Mouse (Mus musculus): ENCODE data around the gene Kcnk16. TPM values are rescaled to one million over a fixed set of nuclear protein-coding genes. Genes with fewer than 3 reads are reported as not detected.

The Kcnk16 gene
- polyA plus RNA-seq, 1 experiment from 2014 or later = not detected

DNA sequence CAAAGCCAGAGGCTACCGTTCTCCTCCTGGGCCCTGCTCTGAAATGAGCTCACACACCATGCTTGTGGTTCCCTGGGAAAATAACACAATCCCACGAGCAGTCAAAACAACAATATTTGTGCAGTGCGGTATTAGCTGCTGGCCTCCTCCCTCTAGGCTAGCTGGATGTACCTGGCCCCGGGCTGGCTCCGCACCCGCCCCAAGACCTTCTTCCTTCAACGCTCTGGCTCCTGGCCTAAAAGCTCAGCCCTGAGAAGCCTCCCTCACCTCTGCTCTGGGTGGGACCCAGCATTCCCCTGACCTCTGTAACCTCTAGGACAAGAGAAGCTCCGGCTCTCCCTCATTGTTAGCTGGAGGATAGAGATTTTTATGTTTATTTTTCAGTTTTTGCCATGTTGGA is 26.5 kb downstream of the Kcnk16 start:
- no peaks in the 10 kb centered on the region for H3K4me1 ChIP-seq (ENCODE audit: insufficient read depth, low read depth, low read length)
- TF ChIP-seq EP300 (IDR thresholded peaks at IDR 0.05) (no peak), CTCF (IDR thresholded peaks at IDR 0.05) (no peak)
- H3K4me2 ChIP-seq (replicated peaks; ENCODE audit: low read depth, low read length) = no peak overlapping the region
- H3K27ac ChIP-seq (ENCODE audit: low read length) = no peak overlapping the region
- ATAC-seq = no peak
- H3K36me3 ChIP-seq (ENCODE audit: insufficient read depth, low read length) = no peaks in the 10 kb centered on the region
- H3K9me3 ChIP-seq (ENCODE audit: low read length) = no peaks in the 10 kb centered on the region
- H3K4me3 ChIP-seq (ENCODE audit: low read depth, low read length) = no peak overlapping the region
- no peak overlapping the region for H3K9ac ChIP-seq (replicated peaks; ENCODE audit: low read depth)
- 74% methylated on average over 8 of the region's 8 CpGs for WGBS
- DNase-seq (ENCODE audit: low spot score) = no peak
- H3K27me3 ChIP-seq (replicated peaks; ENCODE audit: insufficient read depth, low read length) = no peaks in the 10 kb centered on the region

DNA sequence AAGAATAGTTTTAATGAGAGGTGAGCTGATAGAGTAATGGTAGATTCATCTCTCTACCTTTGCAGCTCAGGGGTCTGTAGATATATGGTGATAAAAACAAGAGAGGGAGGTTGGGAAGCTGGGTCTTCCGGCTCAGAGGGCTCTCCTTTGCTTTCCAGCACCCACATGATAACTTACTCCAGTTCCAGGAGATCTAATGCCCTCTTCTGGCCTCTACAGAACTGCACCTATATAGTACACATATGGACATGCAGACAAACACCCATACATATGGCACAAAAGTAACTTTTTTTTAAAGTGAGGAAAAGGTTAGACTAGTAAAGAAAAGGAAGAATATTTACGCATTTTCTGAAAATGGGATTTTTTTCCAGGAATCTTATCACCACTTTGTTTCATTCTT is 34.6 kb downstream of the Kcnk16 start:
- WGBS = 98% methylated on average over 2 of the region's 2 CpGs
- Histone ChIP-seq H3K9ac (replicated peaks; ENCODE audit: low read depth) (no peak overlapping the region), H3K4me2 (replicated peaks; ENCODE audit: low read depth, low read length) (no peak overlapping the region), H3K9me3 (ENCODE audit: low read length) (no peaks in the 10 kb centered on the region), H3K36me3 (ENCODE audit: insufficient read depth, low read length) (no peaks in the 10 kb centered on the region), H3K4me1 (ENCODE audit: insufficient read depth, low read depth, low read length) (no peaks in the 10 kb centered on the region), H3K4me3 (ENCODE audit: low read depth, low read length) (no peak overlapping the region), H3K27ac (ENCODE audit: low read length) (peak overlapping the region; percentile 85; the same call in 1 of the 2 replicates), H3K27me3 (replicated peaks; ENCODE audit: insufficient read depth, low read length) (no peaks in the 10 kb centered on the region)
- ATAC-seq = no peak
- no peak for DNase-seq (ENCODE audit: low spot score)
- TF ChIP-seq EP300 (IDR thresholded peaks at IDR 0.05) (no peak), CTCF (IDR thresholded peaks at IDR 0.05) (no peak)

DNA sequence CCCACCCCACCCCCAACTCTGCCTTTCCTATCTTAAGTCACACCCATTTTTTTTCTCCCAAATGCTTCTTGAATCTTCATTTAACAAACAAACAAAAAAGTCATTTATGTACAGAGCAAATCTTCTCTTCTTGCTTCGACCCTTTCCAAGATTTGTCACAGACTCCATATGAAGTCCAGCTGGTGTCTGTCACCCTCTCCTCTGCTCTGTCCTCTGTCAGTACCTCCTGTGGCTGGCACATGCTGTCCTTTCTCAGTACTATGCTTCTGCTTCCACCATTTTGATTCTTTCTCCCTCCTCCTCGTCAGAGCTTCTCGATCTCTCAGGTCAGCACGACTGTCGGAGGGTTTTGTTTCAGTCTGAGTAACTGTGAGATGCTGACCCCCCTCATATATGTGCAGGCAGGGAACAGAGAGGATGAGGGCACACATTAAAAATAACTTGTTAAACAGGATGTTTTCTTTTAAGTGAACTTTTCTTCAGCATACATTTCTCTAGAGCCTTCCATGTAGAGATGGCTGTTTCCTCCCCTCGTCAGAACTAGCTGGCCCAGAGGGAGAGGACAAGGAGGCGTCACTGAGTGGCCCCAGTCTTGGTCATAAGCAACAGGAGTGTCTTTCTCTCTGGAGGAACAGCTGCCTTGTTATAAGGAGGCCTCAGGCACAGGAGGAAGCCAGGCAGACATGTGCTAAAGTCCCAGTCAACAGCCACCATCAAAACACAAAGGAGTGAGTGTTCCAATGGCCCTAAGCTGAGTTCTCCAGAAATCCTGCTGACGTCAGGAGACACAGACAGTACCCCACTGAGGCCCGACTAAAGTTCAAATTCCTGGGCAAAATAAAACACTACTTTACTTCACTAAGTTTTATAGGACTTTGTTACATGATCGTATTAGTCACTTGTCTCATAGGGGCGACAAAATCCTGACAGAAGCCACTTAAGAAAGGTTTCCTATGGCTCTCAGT is 35.7 kb downstream of the Kcnk16 start:
- DNase-seq (ENCODE audit: low spot score) (peak; percentile 90), ATAC-seq (peak; percentile 94)
- no peak overlapping the region for H3K4me2 ChIP-seq (replicated peaks; ENCODE audit: low read depth, low read length)
- no peaks in the 10 kb centered on the region for H3K4me1 ChIP-seq (ENCODE audit: insufficient read depth, low read depth, low read length)
- no peak overlapping the region for H3K4me3 ChIP-seq (ENCODE audit: low read depth, low read length)
- H3K9me3 ChIP-seq (ENCODE audit: low read length) = no peaks in the 10 kb centered on the region
- H3K36me3 ChIP-seq (ENCODE audit: insufficient read depth, low read length) = no peaks in the 10 kb centered on the region
- peak overlapping the region; percentile 85 for H3K27ac ChIP-seq (ENCODE audit: low read length)
- 51% methylated on average over 11 of the region's 11 CpGs for WGBS
- H3K9ac ChIP-seq (replicated peaks; ENCODE audit: low read depth) = no peak overlapping the region
- H3K27me3 ChIP-seq (replicated peaks; ENCODE audit: insufficient read depth, low read length) = no peaks in the 10 kb centered on the region
- TF ChIP-seq EP300 (IDR thresholded peaks at IDR 0.05) (peak; percentile 84), CTCF (IDR thresholded peaks at IDR 0.05) (no peak)

DNA sequence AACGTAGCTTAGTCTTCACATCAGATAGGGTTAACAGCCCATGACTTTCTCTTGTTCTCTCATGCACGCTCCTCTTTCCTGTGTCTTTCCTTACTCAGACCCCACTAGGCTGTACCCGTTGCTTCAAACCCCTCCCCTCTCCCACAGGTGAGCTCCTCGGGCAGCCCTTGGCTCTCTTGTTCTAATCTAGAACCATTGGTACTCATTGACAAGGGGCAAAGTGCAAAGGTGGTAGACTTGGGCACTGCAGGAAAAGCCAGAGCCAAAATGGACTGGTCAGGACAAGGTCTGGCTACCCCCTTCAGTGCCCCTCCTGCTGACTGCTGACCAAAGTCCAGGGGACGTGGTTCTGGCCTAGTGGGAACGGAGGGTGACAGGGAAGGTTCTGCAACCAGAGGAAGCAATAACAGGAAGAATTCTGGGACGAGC is 38.9 kb downstream of the Kcnk16 start:
- Histone ChIP-seq H3K9ac (replicated peaks; ENCODE audit: low read depth) (no peak overlapping the region), H3K4me1 (ENCODE audit: insufficient read depth, low read depth, low read length) (no peaks in the 10 kb centered on the region), H3K4me2 (replicated peaks; ENCODE audit: low read depth, low read length) (no peak overlapping the region), H3K36me3 (ENCODE audit: insufficient read depth, low read length) (no peaks in the 10 kb centered on the region), H3K4me3 (ENCODE audit: low read depth, low read length) (no peak overlapping the region), H3K9me3 (ENCODE audit: low read length) (no peaks in the 10 kb centered on the region), H3K27me3 (replicated peaks; ENCODE audit: insufficient read depth, low read length) (no peaks in the 10 kb centered on the region), H3K27ac (ENCODE audit: low read length) (no peak overlapping the region)
- TF ChIP-seq CTCF (IDR thresholded peaks at IDR 0.05) = no peak
- TF ChIP-seq EP300 (IDR thresholded peaks at IDR 0.05) = no peak
- WGBS = 70% methylated on average over 7 of the region's 7 CpGs
- DNase-seq (ENCODE audit: low spot score) = no peak
- ATAC-seq = no peak

DNA sequence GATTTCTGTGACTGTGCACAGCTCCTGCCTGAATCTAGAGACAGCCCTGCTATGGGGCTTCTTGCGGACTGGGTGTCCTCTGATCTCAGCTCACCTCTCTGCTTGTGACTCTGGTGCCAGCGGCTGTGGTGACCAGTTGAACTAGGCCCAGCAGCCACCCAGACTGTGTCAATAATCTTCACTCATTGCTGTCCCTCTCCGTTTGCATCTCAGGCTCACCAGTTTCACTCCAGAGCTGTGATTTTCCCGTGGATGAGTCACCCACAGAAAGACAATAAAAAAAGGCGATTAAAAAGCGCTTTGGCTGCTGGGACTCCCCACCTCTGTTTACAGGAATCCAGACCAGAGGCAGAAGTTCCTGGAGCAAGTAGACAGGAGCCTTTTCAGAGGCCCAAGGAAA is 39.6 kb downstream of the Kcnk16 start:
- WGBS = 64% methylated on average over 6 of the region's 6 CpGs
- Histone ChIP-seq H3K27me3 (replicated peaks; ENCODE audit: insufficient read depth, low read length) (no peaks in the 10 kb centered on the region), H3K9me3 (ENCODE audit: low read length) (no peaks in the 10 kb centered on the region), H3K4me1 (ENCODE audit: insufficient read depth, low read depth, low read length) (no peaks in the 10 kb centered on the region), H3K9ac (replicated peaks; ENCODE audit: low read depth) (no peak overlapping the region), H3K27ac (ENCODE audit: low read length) (no peak overlapping the region), H3K4me2 (replicated peaks; ENCODE audit: low read depth, low read length) (no peak overlapping the region), H3K4me3 (ENCODE audit: low read depth, low read length) (no peak overlapping the region), H3K36me3 (ENCODE audit: insufficient read depth, low read length) (no peaks in the 10 kb centered on the region)
- TF ChIP-seq EP300 (IDR thresholded peaks at IDR 0.05) = no peak
- TF ChIP-seq CTCF (IDR thresholded peaks at IDR 0.05) = no peak
- ATAC-seq = no peak
- DNase-seq (ENCODE audit: low spot score) = no peak

DNA sequence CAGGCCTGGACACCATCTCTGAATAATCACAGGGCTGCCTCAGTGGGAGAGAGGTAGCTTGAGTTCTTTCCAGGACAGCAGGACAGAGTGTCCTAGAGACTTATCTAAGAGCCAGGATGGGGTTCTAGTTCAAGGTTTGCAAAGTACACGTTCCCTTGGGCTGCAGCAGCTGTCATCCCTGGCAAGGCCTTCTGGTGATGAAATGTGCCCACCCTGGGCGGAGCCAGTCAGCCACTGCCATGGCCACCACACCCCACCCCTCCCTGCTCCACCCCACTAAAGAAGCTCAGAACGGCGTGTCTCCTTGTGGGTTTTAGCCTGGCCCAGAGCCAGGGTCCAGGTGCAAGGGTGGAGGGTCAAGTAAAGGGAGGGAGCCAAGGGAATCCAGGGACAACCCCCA is 40.7 kb downstream of the Kcnk16 start:
- WGBS = 43% methylated on average over 4 of the region's 4 CpGs

More for the DNA sequence above, 40.7 kb downstream of the Kcnk16 start:
- Histone ChIP-seq H3K4me1 (ENCODE audit: insufficient read depth, low read depth, low read length) (no peaks in the 10 kb centered on the region), H3K9ac (replicated peaks; ENCODE audit: low read depth) (no peak overlapping the region), H3K4me3 (ENCODE audit: low read depth, low read length) (no peak overlapping the region), H3K36me3 (ENCODE audit: insufficient read depth, low read length) (no peaks in the 10 kb centered on the region), H3K27ac (ENCODE audit: low read length) (no peak overlapping the region), H3K9me3 (ENCODE audit: low read length) (no peaks in the 10 kb centered on the region), H3K4me2 (replicated peaks; ENCODE audit: low read depth, low read length) (no peak overlapping the region), H3K27me3 (replicated peaks; ENCODE audit: insufficient read depth, low read length) (no peaks in the 10 kb centered on the region)
- ATAC-seq (peak; percentile 14), DNase-seq (ENCODE audit: low spot score) (peak; percentile 16)
- TF ChIP-seq EP300 (IDR thresholded peaks at IDR 0.05) (no peak), CTCF (IDR thresholded peaks at IDR 0.05) (no peak)

Measured in lung, postnatal 0 days (tissue).